Mouse (Mus musculus) embryonic fibroblast, embryonic 13.5 days (primary cell): ENCODE data around the gene St6gal1.

Source experiments
- CTCF ChIP-seq: IDR thresholded peaks from 2 replicates; pipeline ENCODE4 v1.5.1; 2011; ENCODE audit warnings: mild to moderate bottlenecking, control low read depth, low read length, moderate library complexity, borderline replicate concordance; ENCODE audit not compliant: insufficient read depth
- POLR2A ChIP-seq: IDR thresholded peaks from 2 replicates; pipeline ENCODE4 v1.6.1; 2011; ENCODE audit warnings: low read depth, mild to moderate bottlenecking, control low read depth, low read length, moderate library complexity

DNA sequence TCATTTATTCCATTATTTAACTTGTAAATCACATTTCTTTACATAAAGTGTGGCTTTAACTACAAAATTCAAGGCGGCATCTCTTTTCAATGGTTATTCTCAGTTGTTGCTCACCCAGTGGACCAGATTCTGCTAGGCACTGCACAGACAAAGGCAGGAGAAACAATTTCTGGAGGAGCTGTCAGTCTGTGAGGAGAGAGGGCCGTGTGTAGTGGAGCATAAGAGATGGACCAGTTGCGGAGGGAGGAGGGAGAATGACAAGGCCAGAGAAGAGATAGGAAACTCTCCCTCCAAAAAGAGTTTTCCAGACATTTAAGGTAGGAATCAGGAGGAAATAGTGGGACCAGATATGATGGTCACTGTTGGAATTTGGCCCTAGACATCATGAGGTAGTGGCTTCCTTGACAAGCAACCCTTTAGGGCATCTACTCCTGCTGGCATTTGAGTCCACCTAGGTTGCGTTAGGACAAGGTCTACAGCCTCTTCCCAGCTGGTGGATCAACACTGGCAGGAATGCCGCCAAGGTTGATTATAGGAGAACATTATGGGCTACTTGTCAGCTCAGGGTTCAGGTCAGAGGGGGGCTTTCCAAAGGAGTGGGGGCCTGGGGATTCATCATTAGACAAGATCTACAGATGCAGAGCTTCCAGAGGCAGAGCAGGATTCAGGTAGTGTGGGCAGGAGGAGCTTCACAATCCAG, 19.3 kb downstream of the St6gal1 start:
- no peak for TF ChIP-seq POLR2A
- no peak for TF ChIP-seq CTCF
